Mouse (Mus musculus) embryo, embryonic 10.5 days (tissue): ENCODE results near the gene Kbtbd2.

ENCODE experiments used
- DNase-seq: peaks from one replicate; pipeline ENCODE4 v3.0.0-alpha.2; 2015; ENCODE audit warnings: low spot score

Kbtbd2 gene

GRCm38 (mm10) chr6:56785068-56785467 lies 12.5 kb downstream of the Kbtbd2 start:
- no peak for DNase-seq

DNA sequence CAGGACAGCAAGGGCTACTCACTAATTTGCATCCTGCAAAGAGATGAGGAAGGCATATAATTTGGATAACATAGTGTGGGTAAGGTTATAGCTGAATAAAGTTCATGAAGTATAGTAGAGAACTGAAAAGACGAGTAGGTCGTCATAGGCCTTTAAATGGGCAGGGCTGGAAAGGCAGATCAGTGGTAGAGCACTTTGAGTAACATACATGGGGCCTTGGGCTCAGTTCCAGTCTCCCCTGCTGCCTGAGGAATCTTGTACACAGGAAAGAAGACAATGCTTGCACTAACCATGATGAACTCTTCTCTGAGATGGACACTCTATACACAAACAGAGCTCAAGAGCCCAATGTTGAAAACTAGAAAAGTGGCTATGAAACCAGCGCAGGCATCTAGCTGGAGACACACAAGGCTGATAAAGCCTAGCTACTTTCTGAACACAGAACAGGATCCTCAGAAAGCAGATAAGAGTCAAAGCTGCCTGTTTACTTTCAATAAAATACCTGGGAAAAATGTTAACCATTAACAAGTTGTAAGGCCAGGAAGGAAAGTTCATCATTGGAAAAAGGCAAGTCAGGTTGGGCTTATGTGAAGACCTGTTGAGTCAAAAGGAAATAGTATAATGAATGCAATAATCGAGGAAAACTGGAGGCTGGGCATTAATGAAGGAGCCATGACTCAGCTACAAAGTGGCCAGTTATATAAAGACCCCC lies 13.9 kb downstream of the Kbtbd2 start:
- DNase-seq, result no peak

- no peak for DNase-seq
Observed at GRCm38 (mm10) chr6:56779636-56780035, 18.0 kb downstream of the Kbtbd2 start.

DNA sequence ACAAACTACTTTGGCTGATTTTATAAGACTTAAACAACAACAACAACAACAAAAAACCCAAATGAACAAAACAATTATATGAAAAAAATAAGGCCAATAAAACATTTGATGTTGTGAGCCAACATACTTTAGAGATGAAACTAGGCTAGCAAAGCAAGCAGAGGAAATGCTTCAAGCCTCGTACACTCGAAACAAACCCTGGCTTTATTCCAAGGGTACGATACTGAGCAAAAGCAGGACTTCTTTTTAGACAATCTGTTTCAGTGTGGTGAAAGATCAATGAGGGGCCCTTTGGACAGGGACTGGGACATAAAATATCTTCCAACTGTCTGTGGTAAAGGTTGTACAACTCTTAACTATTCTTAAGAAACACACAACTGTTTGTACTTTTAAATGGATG lies 21.8 kb downstream of the Kbtbd2 start:
- DNase-seq, result no peak

DNA sequence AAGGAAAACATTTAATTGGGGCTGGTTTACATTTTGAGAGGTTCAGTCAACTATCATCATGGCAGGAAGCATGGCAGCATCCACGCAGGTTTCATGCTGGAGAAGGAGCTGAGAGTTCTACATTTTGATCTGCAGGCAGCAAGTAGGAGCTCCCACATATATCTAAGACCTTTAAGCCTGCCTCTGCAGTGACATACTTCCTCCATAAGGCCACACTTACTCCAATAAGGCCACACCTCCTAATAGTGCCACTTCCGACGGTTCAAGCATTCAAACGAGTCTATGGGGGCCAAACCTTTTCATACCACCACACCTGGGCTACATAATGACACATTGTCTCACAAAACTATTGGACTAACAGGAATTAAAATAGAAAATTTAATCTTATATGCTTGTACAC lies 31.9 kb downstream of the Kbtbd2 start:
- no peak for DNase-seq

GRCm38 (mm10) chr6:56765265-56765664 lies 32.3 kb downstream of the Kbtbd2 start:
- DNase-seq, result no peak

DNA sequence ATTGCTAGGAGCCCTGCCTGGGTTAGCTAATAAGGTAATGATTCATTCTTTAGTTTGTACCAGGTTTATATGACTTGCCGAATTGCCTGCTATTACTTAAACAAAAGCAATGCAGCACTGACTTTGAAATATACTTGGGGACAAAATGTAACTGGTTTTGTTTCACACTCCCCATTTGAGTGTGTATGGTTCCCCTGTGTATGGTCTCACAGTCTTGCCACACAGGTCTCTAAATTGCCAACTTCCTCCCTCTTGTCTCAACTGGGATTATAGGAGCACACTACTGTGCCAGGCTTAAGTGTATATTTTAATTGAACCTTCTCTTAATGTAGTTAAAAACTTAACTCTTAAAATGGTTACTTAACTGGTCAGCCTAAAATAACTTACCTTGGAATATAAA lies 38.3 kb downstream of the Kbtbd2 start:
- no peak for DNase-seq

DNA sequence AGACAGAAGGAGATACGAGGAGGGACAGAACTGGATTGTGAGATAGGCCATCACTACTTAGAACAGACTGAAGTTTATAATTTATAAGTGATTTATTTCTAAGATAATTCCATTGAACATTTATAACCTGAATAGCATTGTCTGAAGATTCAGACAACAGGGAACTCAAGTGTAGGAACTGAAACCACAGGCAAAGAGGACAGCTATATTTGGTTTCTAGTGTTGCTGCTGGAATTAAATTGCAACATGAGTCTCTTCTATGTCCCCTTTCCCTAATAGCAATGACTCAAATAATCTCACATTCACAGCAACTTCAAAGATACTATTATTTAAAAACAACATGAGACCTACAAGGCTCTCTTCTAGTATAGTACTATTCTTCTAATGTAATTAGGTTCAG lies 41.5 kb downstream of the Kbtbd2 start:
- no peak for DNase-seq

DNA sequence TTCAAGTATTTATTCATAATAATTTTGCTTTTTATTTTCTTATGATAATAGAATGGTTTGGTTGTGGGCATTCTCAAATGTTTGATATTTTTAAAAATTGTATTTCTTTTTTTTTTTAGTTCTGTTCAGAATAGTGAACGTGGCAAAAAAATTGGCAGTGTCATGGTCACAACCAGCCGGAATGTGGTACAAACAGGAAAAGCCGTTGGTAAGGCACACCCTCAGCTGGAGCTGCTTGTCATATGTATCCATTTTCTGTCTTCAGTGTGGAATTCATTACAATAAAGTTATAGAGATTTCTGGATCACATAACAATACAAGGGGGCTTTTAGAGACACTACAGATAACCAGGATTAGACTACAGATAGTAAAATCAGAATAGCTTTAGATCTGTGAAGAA lies 43.9 kb downstream of the Kbtbd2 start:
- DNase-seq, result no peak

DNA sequence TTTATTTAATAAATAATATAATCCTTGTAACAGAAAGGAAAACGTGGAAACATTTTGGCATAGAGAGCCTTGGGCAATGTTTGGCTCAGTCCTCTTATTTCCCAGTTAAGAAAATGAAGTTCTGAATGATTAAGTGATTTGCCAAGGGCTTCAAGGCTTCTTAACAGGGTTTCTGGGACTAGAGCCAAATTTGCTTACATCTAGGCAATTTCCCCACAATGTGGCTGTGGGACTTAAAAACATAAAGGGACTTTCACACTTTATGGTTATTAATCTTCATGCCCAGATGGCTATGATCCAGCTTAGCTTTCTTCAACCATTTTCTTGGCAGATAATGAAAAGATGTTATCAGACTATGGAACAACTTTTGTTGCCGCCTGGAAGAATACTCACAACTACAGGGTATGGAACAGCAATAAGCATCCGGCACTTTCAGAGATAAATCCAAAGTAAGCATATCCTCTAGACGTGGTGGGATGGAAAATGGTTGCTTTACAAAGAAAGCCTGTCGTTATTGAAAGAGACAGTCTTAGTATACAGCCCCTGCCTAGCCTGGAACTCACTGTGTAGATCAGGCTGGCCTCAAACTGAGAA lies 51.6 kb downstream of the Kbtbd2 start:
- DNase-seq, result no peak

DNA sequence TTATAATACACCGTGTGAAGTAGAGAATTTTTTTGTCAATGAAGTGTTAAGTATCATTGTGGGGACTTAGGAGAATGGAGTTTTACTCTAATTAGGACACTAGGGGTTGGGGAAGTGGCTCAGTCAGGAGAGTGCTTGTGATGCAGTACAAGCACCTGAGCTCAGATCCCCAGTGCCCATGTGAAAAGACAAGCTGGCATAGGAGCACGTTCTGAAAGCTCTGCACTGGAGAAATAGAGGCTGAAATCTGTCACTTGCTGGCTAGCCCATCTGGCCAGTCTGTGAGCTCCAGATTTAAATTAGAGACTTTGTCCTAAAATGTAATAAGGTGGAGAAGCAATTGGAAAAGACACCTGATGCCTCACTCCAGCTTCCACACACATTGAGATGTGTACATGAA lies 65.1 kb downstream of the Kbtbd2 start:
- DNase-seq, result no peak
